Mouse (Mus musculus) forebrain, embryonic 14.5 days (tissue): ENCODE measurements around the gene Sbno2. TPM values are rescaled to one million over a fixed set of nuclear protein-coding genes. Genes with fewer than 3 reads are reported as not detected.
"Not testable (repeated sequence)": the region's sequence is repeated elsewhere in the genome, so short reads cannot be mapped to it uniquely, and the experiment has no call there.

Source experiments
- ATAC-seq: fragments of 200-750 bp; cut with Nextera tagmentation; 2 replicates; pipeline ENCODE4 v1.8.0; 2017; ENCODE audit warnings: mild to moderate bottlenecking, moderate library complexity
- DNase-seq: peaks from one replicate; pipeline ENCODE4 v3.0.0-alpha.2; 2015; ENCODE audit warnings: low spot score
- H3K27ac ChIP-seq: fragments of 300-500 bp; sonication (generic); 2 replicates; pipeline ENCODE4 v1.5.1; 2014; ENCODE audit warnings: low read depth, mild to moderate bottlenecking, control low read depth, low read length, moderate library complexity
- H3K27me3 ChIP-seq: fragments of 300-500 bp; sonication (generic); replicated peaks from 2 replicates; pipeline ENCODE4 v1.6.1; 2014; ENCODE audit warnings: low read length, control low read depth, mixed read lengths; ENCODE audit not compliant: control insufficient read depth, insufficient read depth
- H3K36me3 ChIP-seq: fragments of 300-500 bp; sonication (generic); 2 replicates; pipeline ENCODE4 v1.6.1; 2014; ENCODE audit warnings: low read length, control low read depth; ENCODE audit not compliant: control insufficient read depth, insufficient read depth
- H3K4me1 ChIP-seq: fragments of 300-500 bp; sonication (generic); 2 replicates; pipeline ENCODE4 v1.6.1; 2014; ENCODE audit warnings: antibody characterized with exemption, low read length, control low read depth; ENCODE audit not compliant: control insufficient read depth, insufficient read depth
- H3K4me2 ChIP-seq: fragments of 300-500 bp; sonication (generic); 2 replicates; pipeline ENCODE4 v1.6.1; 2014; ENCODE audit warnings: mild to moderate bottlenecking, control low read depth, low read length
- H3K4me3 ChIP-seq: fragments of 300-500 bp; sonication (generic); 2 replicates; pipeline ENCODE4 v1.5.1; 2014; ENCODE audit warnings: low read depth, low read length, control low read depth
- H3K9ac ChIP-seq: fragments of 300-500 bp; sonication (generic); 2 replicates; pipeline ENCODE4 v1.6.1; 2014; ENCODE audit warnings: mild to moderate bottlenecking, low read length, control low read depth, moderate library complexity
- H3K9me3 ChIP-seq: fragments of 300-500 bp; sonication (generic); replicated peaks from 2 replicates; pipeline ENCODE4 v1.6.1; 2016; ENCODE audit warnings: low read length, control low read depth, mixed read lengths; ENCODE audit not compliant: control insufficient read depth
- WGBS: fragments of 180-500 bp; shearing (Covaris S2); extraction: QIAGEN DNeasy Blood & Tissue Kit; methylation state at CpG from one replicate; pipeline ENCODE4 v1.1.7; 2014; 5-methylcytosine and 5-hydroxymethylcytosine counted together
- polyA plus RNA-seq: library from polyadenylated mRNA; unstranded; fragments of >200 nt; fragmentation: Nextera tagmentation; extraction: Ambion mirVana; gene quantifications from 2 replicates; pipeline ENCODE4 v1.2.1, GENCODE M21; 2014

Gene Sbno2
- polyA plus RNA-seq, 1 experiment from 2014 or later: 8.1 TPM

- 18% methylated on average over 6 of the region's 6 CpGs for WGBS
- no peak overlapping the region for H3K4me3 ChIP-seq
- H3K9me3 ChIP-seq: no peaks in the 10 kb centered on the region
- ATAC-seq (no peak), DNase-seq (no peak)
- no peaks in the 10 kb centered on the region for H3K36me3 ChIP-seq
- H3K27me3 ChIP-seq: no peaks in the 10 kb centered on the region
- H3K27ac ChIP-seq: no peak overlapping the region
- H3K4me1 ChIP-seq: peaks cover 16% of the 10 kb centered on the region
- no peak overlapping the region for H3K9ac ChIP-seq
- H3K4me2 ChIP-seq: no peak overlapping the region
These were observed 55.1 kb downstream of the Sbno2 start for GRCm38 (mm10) chr10:80050244-80050643.

- H3K36me3 ChIP-seq: no peaks in the 10 kb centered on the region
- no peak overlapping the region for H3K4me3 ChIP-seq
- ATAC-seq (no peak), DNase-seq (no peak)
- no peak overlapping the region for H3K9ac ChIP-seq
- H3K4me2 ChIP-seq: no peak overlapping the region
- WGBS: 50% methylated on average over 3 of the region's 3 CpGs
- H3K27me3 ChIP-seq: no peaks in the 10 kb centered on the region
- H3K27ac ChIP-seq: peak overlapping the region; percentile 33; the same call in 1 of the 2 replicates
- H3K4me1 ChIP-seq: peaks cover 9% of the 10 kb centered on the region; the same call in 1 of the 2 replicates
- H3K9me3 ChIP-seq: no peaks in the 10 kb centered on the region
These were observed 56.5 kb downstream of the Sbno2 start for GRCm38 (mm10) chr10:80048834-80049233.

GRCm38 (mm10) chr10:80048396-80048795 lies 57.0 kb downstream of the Sbno2 start:
- peak overlapping the region; percentile 33; the same call in 1 of the 2 replicates for H3K27ac ChIP-seq
- H3K9me3 ChIP-seq: no peaks in the 10 kb centered on the region
- WGBS: 3% methylated on average over 5 of the region's 5 CpGs
- H3K4me1 ChIP-seq: peaks cover 9% of the 10 kb centered on the region; the same call in 1 of the 2 replicates
- no peaks in the 10 kb centered on the region for H3K36me3 ChIP-seq
- H3K9ac ChIP-seq: peak overlapping the region; percentile 3; the same call in 1 of the 2 replicates
- no peak overlapping the region for H3K4me2 ChIP-seq
- DNase-seq (peak; percentile 57), ATAC-seq (peak; percentile 3; the same call in 1 of the 2 replicates)
- no peak overlapping the region for H3K4me3 ChIP-seq
- no peaks in the 10 kb centered on the region for H3K27me3 ChIP-seq

GRCm38 (mm10) chr10:80047041-80047565 lies 58.3 kb downstream of the Sbno2 start, which contains the start of gene Gpx4:
Gene Gpx4 (plus strand): TSS chr10:80047166.
- WGBS: 50% methylated on average over 9 of the region's 9 CpGs
- no peaks in the 10 kb centered on the region for H3K36me3 ChIP-seq
- no peaks in the 10 kb centered on the region for H3K27me3 ChIP-seq
- H3K4me3 ChIP-seq: no peak within 1 kb of the TSS
- H3K4me2 ChIP-seq: no peak within 1 kb of the TSS
- H3K9ac ChIP-seq: peak within 1 kb of the TSS; percentile 14; the same call in 1 of the 2 replicates
- ATAC-seq (no peak), DNase-seq (no peak)
- no peak within 1 kb of the TSS for H3K27ac ChIP-seq
- no peaks in the 10 kb centered on the region for H3K9me3 ChIP-seq
- H3K4me1 ChIP-seq: peaks cover 9% of the 10 kb centered on the region; the same call in 1 of the 2 replicates

GRCm38 (mm10) chr10:80045766-80046165 lies 59.6 kb downstream of the Sbno2 start:
- H3K9me3 ChIP-seq: no peaks in the 10 kb centered on the region
- WGBS: 64% methylated on average over 5 of the region's 5 CpGs
- no peaks in the 10 kb centered on the region for H3K27me3 ChIP-seq
- H3K4me2 ChIP-seq: no peak overlapping the region
- H3K4me3 ChIP-seq: no peak overlapping the region
- no peak overlapping the region for H3K27ac ChIP-seq
- peaks cover 9% of the 10 kb centered on the region; the same call in 1 of the 2 replicates for H3K4me1 ChIP-seq
- H3K9ac ChIP-seq: no peak overlapping the region
- peak; percentile 26 for DNase-seq
- peak; percentile 40 for ATAC-seq
- H3K36me3 ChIP-seq: no peaks in the 10 kb centered on the region

- not testable (repeated sequence) for H3K4me1 ChIP-seq, H3K36me3 ChIP-seq, H3K9ac ChIP-seq, H3K27ac ChIP-seq, ATAC-seq, H3K4me3 ChIP-seq, H3K27me3 ChIP-seq, DNase-seq, H3K9me3 ChIP-seq, H3K4me2 ChIP-seq
- WGBS: 80% methylated on average over 2 of the region's 4 CpGs
These were observed 60.0 kb downstream of the Sbno2 start for GRCm38 (mm10) chr10:80045364-80045763.

- Histone ChIP-seq H3K4me2 (no peak overlapping the region), H3K9ac (no peak overlapping the region), H3K27ac (no peak overlapping the region; the same call in 1 of the 2 replicates), H3K4me3 (no peak overlapping the region), H3K4me1 (peaks cover 9% of the 10 kb centered on the region; the same call in 1 of the 2 replicates), H3K9me3 (no peaks in the 10 kb centered on the region), H3K27me3 (no peaks in the 10 kb centered on the region), H3K36me3 (no peaks in the 10 kb centered on the region)
- DNase-seq: no peak
- no peak for ATAC-seq
- WGBS: 34% methylated on average over 4 of the region's 4 CpGs
These were observed 61.3 kb downstream of the Sbno2 start for GRCm38 (mm10) chr10:80044087-80044486.

GRCm38 (mm10) chr10:80041409-80042060 lies 63.8 kb downstream of the Sbno2 start:
- H3K36me3 ChIP-seq: peaks cover 17% of the 10 kb centered on the region
- not testable (repeated sequence) for H3K9ac ChIP-seq, H3K9me3 ChIP-seq, H3K4me1 ChIP-seq, H3K27me3 ChIP-seq, DNase-seq, H3K4me2 ChIP-seq, ATAC-seq, H3K27ac ChIP-seq, H3K4me3 ChIP-seq
- 90% methylated on average over 8 of the region's 8 CpGs for WGBS

GRCm38 (mm10) chr10:80039559-80039979 lies 65.8 kb downstream of the Sbno2 start, which contains the start of gene Polr2e:
Gene Polr2e (minus strand): TSS chr10:80039795.
- Histone ChIP-seq H3K9ac (peak within 1 kb of the TSS; percentile 81), H3K27me3 (no peaks in the 10 kb centered on the region), H3K9me3 (no peaks in the 10 kb centered on the region), H3K4me3 (peak within 1 kb of the TSS; percentile 78), H3K4me2 (peak within 1 kb of the TSS; percentile 83), H3K27ac (peak within 1 kb of the TSS; percentile 40; the same call in 1 of the 2 replicates), H3K4me1 (peaks cover 8% of the 10 kb centered on the region), H3K36me3 (peaks cover 37% of the 10 kb centered on the region)
- ATAC-seq (peak; percentile 99), DNase-seq (peak; percentile 98)
- WGBS: under 1% methylated on average over 40 of the region's 40 CpGs
